Mouse (Mus musculus): ENCODE measurements around the gene Bhlhb9.
"Not testable (repeated sequence)": the region's sequence is repeated elsewhere in the genome, so short reads cannot be mapped to it uniquely, and the experiment has no call there.

Gene Bhlhb9

DNA sequence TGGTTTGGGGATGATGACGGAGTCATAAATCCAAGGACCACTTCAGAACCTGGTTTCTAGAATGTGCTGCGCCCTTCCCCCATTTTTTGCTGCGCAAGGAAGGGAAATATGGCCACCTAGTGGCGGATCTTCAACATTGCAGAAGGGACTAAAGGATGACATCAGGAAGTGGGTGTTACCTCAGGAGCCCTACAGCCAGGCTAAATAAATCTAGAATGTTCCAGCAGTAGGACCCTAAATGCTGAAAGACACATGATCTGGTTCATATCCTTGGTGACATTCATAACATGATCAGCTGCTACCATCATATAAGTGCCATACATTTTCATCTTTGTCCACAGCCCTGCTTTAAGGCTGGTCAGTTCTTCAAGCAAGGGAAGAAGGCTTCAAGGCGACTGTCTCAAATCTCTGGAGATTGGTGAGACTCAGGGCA, at the start of gene Bhlhb9:
Bhlhb9 (plus strand) TSS at position 383 of the 433 bp plus-strand sequence.
- DNase-seq (ENCODE audit: low spot score): not testable (repeated sequence)

GRCm38 (mm10) chrX:135752832-135753231, 44.6 kb upstream of the Bhlhb9 start:
- peak; percentile 44 for DNase-seq (ENCODE audit: low spot score)

DNA sequence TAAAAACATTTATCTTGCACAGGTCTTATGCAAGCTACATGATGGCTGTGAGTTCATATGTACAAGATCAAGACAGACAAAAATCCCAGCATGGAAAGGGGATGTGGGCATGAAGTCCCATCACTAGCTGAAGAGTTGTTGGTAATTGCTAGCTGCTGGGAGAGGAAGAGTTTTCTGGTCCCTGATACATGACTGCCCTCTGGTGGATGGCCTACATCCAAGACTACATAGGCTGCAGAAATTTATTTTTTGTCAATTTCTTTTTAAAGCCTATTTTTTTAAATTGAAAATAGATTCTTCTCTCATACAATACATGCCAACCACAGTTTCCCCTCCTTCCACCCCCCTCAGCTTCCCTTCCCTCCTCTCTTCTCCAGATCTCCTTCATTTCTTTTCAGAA, 35.7 kb upstream of the Bhlhb9 start:
- no peak for DNase-seq (ENCODE audit: low spot score)

DNA sequence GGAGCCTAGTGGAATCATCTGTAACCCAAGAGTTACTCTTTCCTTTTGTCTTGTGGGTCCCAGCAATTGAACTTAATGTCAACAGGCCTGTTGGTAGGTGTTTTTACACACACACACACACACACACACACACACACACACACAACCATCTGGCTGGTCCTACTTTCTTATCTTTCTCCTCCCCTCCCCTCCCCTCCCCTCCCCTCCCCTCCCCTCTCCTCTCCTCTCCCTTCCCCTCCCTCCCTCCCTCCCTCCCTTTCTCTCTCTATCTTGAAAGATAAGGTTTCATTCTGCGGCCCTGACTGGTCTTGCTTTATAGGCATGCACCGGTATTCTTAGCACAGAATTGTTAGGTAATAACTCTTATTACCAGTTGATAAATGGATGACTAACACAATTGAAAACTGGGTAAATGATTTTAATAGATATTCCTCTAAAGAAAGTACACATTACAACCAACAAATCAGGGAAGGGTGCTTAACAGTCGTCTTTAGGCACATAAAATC, 29.3 kb upstream of the Bhlhb9 start:
- DNase-seq (ENCODE audit: low spot score): no peak

DNA sequence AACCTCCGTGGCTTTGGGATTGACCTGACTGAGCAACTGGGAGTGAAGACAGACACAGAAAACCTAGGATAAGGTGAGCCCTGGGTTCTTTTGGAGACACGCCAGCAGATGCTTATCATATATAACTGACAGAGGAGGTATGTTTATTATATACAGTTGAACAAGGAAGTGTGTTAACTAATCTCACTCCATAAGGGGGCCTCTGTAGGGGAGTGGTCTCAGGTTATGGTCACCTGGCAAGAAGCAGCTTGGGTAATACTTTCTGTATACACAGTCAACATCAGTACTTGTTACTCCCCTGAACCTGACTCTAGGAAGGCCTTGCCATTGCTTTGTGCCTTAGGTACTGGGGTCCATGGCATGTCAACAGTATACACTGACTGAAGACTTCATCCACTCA, 28.8 kb upstream of the Bhlhb9 start:
- no peak for DNase-seq (ENCODE audit: low spot score)

DNA sequence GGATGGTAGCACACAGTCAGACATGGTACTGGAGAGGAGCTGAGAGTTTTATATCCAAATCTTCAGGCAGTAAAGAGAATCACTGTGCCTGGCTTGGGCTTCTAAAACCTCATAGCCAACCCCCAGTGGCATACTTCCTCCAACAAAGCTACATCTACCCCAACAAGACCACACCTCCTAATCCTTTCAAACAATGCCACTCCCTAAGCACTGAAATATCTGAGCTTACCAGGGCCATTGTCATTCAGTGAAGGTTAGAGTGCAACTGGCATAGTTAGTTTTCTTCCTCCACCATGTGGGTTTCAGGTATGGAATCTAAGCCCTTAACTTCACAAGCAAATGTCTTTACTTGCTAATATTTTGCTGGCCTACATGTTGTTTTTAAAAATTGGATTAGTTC, 5.9 kb upstream of the Bhlhb9 start:
- no peak for DNase-seq (ENCODE audit: low spot score)

DNA sequence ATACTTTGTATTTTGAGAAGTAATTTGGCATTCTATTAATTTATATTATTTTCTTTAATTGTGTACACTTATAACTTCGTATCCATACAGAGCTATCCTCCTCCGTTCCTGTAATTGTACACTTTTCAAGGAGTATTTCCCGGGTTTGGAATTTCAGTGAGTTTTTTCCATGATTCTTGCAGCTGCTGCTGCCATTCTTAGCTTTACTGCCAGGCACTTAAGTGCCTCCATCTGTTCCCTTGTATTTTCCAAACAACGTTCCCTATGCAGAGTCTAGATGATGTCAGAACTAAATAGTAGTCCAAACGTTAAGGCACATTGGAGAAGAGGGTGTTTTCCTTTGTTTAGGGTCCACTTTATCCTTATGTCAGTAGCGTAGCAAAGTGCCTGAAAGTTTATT, 5.1 kb upstream of the Bhlhb9 start:
- DNase-seq (ENCODE audit: low spot score): no peak

GRCm38 (mm10) chrX:135795591-135796304, 1.6 kb upstream of the Bhlhb9 start:
- peak; percentile 31 for DNase-seq (ENCODE audit: low spot score)

GRCm38 (mm10) chrX:135796305-135797211, 836 bp upstream of the Bhlhb9 start:
- DNase-seq (ENCODE audit: low spot score): not testable (repeated sequence)

- no peak for DNase-seq (ENCODE audit: low spot score)
These were observed 6.8 kb downstream of the Bhlhb9 start for GRCm38 (mm10) chrX:135804149-135804548.

- no peak for DNase-seq (ENCODE audit: low spot score)
These were observed 8.4 kb downstream of the Bhlhb9 start for GRCm38 (mm10) chrX:135805780-135806179.

DNA sequence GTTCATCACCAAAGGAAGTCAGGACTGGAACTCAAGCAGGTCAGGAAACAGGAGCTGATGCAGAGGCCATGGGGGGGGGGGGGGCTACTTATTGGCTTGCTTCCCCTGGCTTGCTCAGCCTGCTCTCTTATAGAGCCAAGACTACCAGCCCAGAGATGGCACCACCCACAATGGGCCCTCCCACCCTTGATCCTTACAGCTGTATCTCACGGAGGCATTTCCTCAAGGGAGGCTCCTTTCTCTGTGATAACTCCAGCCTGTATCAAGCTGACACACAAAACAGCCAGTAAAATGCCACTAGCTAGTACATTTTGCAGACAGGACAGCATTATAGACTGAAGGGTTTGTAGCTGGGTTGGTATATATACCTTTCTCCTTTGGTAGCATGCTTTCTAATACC, 38.5 kb downstream of the Bhlhb9 start:
- DNase-seq (ENCODE audit: low spot score): not testable (repeated sequence)

DNA sequence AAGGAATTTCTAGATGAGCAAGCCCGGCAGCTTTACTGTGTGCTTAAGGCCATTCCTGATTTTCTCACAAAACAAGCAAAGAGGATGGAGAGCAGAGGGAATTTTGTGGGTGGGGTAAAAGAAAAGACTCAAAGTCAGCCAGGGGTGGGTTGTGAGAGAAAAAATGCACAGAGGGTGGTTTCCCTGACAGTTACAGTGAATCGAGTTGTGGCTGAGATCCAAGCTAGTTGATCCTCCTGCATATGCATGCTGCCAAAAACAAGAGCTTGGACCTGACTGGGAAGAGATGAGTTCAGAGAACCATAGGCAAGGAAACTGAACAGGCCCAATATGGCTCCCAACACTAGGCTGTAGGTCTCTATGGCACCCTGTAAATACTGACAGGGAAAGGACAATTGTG, 40.5 kb downstream of the Bhlhb9 start:
- no peak for DNase-seq (ENCODE audit: low spot score)

- DNase-seq (ENCODE audit: low spot score): peak; percentile 19
These were observed 41.3 kb downstream of the Bhlhb9 start, which contains the start of gene Gprasp2 for GRCm38 (mm10) chrX:135838521-135839360. TSS of gene Gprasp2 (plus strand) at chrX:135839034.

GRCm38 (mm10) chrX:135839397-135840391, 42.3 kb downstream of the Bhlhb9 start:
- DNase-seq (ENCODE audit: low spot score): not testable (repeated sequence)

DNA sequence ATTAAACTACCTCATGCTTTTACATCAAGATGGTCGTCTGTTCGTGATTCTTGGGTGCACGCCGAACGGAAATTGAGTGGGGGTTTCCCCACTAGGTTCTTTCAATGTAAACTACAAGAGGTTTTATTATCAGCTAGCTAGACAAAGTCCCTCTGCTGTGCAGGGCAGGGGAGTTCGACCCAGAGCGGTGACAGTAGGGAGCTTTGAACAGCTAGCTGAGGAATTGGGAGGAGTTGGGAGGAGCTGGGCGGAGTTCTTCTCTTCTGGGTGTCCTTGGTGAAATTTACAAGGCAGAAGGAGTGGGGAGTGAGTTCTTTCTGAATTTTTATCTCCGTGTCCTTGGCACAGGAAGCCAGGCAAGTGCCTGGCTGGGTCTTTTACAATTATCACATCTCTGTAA, 69.4 kb downstream of the Bhlhb9 start:
- not testable (repeated sequence) for DNase-seq (ENCODE audit: low spot score)

DNA sequence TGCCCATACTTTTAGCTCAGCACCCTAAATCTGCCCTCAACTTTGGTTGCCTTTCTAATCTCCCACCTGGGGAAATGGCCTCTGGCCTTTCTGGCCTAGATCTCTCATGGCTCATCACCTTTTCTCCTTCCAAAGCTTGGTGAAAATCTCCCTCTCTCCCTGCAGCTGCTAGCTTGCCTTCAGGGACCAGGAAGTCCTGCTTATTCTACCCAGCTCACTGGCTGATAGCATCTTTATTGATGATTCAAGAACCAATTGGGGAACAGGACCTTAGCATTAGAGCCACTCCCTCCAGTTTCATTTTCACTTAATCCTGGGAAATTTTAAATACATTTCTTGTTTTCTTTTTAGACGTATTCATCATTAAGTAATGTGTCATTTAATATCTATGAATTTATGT, 79.3 kb downstream of the Bhlhb9 start:
- no peak for DNase-seq (ENCODE audit: low spot score)

DNA sequence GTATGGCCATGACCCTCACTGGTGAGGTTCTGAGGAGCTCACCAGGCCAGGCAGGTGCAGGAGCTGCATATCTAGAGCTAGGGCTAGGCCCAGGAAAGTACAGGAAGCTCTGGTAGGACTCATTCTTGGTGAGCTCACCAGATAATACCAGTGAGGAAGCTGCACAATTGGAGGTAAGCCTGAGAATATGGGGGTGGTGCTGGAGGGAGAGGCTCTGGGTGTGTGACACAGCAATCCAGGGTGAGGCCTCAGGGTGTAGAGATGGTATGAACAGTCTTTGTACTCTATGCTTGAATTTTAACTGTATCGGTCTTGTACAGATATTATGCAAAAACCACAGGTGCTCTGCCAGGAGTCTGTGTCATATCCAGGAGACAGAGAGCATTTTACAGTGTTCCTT, 82.2 kb downstream of the Bhlhb9 start:
- DNase-seq (ENCODE audit: low spot score): no peak

DNA sequence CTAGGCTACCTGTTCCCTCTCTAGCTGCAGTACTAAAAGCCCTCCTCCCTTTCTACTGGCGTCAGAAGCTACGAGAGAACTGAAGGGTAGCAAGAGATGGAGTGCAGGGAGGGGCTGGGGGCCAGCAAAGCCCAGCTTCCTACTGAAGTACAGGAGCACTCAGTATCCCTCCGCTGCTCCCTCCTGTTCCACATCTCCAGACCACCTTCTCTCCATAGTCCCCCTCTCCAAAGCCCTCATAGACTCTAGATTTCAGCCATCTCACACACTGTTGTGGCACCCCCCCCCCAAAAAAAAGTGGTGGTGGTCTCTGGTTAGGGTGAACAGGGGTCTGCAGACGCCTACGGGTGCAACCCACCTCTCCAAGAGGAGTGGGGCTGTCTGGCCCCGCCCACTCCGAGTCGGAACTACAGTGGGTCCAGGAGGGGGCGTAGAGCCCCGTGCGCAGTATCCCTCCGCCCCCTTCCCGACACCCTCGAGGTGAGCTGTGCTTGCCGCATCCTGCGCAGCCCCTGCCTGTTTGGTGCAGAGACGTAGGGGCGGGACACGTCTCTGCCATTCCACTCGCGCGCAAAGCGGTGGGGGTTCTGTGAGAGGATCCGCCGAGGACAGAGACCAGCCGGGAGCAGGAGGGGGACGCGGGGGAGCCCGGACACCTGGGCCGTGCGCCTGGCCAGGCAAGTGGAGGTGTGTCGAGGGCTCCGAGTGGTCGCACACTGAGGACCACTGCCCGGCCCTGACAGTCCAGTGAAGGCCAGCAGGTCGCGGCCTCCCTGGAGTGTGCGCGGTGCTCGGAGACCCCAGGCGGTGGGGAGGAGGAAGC, 88.2 kb downstream of the Bhlhb9 start:
- DNase-seq (ENCODE audit: low spot score): peak; percentile 50

DNA sequence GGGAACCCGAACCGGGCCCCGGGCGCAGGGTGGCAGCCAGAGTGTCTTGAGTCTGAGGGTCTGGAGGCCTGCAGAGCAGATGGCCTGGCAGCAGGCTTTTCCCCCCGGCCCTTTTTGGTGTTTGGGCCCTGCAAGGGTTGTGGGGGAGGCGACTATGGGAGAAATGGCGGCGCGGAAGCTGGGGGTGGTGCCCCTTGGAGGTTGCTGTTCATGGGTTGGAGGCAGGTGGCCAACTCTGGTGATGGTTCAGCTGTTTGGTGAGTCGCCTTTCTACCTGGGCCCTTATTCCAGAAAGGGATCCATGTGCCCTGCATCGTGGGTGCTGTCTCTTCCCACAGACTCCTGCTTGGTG, 88.8 kb downstream of the Bhlhb9 start:
- DNase-seq (ENCODE audit: low spot score): peak; percentile 24

Data from ovary, postnatal 10 days (tissue).